Mouse (Mus musculus) heart, postnatal 0 days (tissue): ENCODE measurements around the gene Chrna3.

Experiments used
- CTCF ChIP-seq: IDR thresholded peaks from 2 replicates; pipeline ENCODE4 v1.5.1; 2016; ENCODE audit warnings: antibody characterized with exemption, control low read depth, low read depth
- EP300 ChIP-seq: IDR thresholded peaks from 2 replicates; pipeline ENCODE4 v1.6.1; 2016; ENCODE audit warnings: antibody characterized with exemption, low read depth

DNA sequence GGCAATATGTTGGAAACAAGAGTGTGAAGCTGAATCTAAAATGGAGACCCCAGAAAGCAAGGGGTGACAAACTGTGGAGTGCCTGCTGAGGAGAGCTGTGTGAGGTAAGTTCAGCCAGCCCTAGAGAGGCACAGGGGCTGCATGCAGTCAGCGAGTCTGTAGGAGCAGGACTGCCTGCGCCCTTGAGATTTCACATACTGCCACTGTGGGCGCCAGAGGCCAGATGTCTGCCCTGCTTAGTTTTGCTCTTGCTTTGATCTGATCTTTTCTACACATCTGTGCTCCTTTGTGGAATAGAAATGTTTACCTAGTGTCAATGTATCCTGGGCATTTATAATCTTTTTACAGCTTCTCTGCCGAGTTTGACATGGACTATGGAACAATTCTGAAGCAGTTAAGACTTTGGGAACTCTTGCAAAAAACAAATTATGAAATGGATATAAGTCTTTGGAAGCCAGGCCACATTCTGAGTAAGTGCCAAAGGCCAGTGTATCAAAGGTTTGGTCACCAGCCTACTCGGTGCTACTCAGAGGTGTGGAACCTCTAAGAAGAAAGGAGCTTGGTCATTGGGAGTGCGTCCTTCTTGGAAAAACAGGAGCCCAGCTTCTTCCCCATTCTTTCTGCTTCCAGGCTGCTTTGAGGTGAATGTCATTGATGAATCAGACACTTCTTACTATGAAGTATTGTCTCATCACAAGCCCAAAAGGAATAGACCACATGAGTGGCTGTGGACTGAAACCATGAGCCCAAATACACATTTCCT is 15.6 kb downstream of the Chrna3 start:
- TF ChIP-seq CTCF (no peak), EP300 (no peak)
